Mouse (Mus musculus): ENCODE results near the gene Mrps18b.
"Not testable (repeated sequence)": the region's sequence is repeated elsewhere in the genome, so short reads cannot be mapped to it uniquely, and the experiment has no call there.

Mrps18b gene

DNA sequence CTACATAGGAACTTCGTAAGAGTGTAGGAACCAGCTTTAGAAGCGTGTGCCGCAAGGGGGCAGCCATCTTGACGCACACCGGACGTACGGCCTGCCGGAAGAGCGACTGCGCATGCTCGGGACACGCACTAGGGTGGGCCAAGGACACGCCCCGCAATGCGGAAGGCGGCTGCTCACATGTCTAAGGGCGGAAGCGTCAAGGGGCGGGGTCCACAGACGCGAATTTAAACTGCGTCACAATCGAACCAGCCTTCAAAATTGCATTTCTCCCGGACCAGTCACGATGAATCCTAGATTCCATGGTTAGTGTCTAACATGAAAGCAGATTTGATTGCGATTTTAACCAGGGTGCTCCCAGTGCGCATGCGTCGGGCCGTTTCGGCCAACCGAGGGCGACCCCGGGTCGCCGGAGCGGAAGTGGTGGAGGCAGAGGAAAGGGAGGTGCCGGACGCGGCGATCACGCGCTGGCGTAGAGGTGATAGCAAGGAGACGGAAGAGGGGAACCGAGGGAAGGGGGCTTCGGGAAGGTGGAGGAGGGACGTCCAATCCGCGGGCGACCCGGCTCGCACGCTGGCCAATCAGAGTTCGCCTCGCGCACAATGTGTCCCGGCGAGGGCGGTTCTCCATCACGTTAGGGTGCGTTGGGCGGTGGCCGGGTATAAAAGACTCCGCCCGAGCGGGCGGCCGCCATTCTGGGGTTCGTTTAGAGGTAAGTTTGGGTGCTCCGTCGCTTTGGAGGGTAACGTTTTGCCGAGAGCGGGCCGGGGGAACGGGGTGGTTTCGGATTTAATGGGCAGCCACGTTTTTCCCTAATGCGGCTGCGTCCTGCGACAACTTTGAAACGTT is at the start of gene Mrps18b, which contains the start of gene Ppp1r10:
Gene Mrps18b (minus strand): TSS at position 93 of the 846 bp plus-strand sequence.
Gene Ppp1r10 (plus strand): TSS at position 138 of the 846 bp plus-strand sequence.
- peak; percentile 99 for DNase-seq (ENCODE audit: low spot score)

DNA sequence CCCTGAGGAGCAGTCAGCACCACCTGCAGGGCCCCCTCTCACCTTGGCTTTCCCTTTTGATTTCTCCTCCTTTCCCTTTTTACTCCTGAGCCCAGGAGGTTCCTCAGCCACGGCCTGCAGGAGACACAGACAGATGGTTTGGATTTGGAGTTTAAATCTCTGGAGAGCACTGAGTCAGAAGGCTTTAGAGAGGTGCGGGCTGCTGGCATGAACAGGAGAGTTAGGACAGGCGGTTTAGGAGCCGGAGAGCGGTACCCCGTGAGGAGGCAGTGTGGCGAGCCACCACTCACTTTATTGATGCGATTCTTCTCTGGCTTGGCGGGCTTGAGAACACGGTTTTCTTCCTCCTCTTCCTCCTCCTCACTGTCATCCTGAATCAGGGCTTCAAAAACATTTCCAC is 47.1 kb upstream of the Mrps18b start:
- no peak for DNase-seq (ENCODE audit: low spot score)

DNA sequence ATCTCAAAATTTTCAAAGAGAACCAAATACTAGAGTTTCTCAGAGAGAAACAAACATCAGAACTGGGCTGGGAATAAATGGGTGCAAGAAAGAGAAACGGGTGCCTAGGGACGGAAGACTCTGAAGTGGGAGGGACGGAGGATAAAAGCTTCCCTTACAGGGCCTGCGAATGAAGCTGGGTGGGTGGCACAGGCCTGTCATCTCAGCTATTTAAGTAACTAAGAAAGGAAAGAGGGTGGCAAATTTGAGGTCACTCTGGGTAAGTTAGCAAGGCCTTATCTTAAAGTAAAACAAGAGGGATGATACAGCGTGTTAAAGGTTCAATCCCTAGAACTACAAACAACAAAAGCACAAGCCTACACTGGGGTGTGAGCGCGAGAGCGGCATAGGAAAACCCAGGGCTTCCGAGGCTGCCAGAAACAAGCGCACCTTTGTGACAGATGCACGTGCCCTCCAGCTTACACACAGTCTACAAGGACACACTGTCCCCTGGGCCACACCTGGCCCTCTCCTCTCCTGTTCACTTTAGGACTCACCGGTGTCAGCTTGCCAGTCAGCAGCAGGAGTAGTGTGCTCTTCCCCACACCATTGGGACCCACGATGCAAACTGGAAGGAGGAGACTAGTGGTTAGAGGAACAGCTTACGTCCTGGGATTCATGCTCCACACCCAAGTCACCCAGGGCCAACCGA is 42.5 kb upstream of the Mrps18b start:
- no peak for DNase-seq (ENCODE audit: low spot score)

- DNase-seq (ENCODE audit: low spot score): no peak
Measured at GRCm38 (mm10) chr17:35954665-35955064, 38.5 kb upstream of the Mrps18b start.

DNA sequence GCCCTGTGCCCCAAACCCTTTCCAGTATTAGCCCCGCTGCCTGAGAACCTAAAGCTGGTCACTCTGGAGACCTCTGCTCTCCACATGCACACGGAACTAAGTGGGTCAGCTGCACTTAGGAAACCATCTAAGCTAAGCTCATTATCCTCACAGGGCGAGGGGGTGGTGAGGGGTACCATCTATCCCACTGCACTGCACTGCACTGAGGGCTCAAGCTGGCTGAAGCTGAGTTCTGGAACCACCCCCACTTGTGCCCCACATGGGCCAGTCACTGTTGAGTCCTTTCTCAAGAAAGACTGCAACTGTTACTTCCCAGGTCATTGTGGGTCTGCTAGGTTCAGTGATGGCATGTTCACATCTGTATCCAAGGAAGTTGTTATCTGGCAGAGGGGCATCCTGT is 36.4 kb upstream of the Mrps18b start:
- DNase-seq (ENCODE audit: low spot score): not testable (repeated sequence)

- DNase-seq (ENCODE audit: low spot score): not testable (repeated sequence)
Measured at GRCm38 (mm10) chr17:35950946-35951345, 34.8 kb upstream of the Mrps18b start.

GRCm38 (mm10) chr17:35939941-35940340 is 23.8 kb upstream of the Mrps18b start:
- DNase-seq (ENCODE audit: low spot score): no peak

GRCm38 (mm10) chr17:35939108-35939507 is 22.9 kb upstream of the Mrps18b start:
- DNase-seq (ENCODE audit: low spot score): no peak

DNA sequence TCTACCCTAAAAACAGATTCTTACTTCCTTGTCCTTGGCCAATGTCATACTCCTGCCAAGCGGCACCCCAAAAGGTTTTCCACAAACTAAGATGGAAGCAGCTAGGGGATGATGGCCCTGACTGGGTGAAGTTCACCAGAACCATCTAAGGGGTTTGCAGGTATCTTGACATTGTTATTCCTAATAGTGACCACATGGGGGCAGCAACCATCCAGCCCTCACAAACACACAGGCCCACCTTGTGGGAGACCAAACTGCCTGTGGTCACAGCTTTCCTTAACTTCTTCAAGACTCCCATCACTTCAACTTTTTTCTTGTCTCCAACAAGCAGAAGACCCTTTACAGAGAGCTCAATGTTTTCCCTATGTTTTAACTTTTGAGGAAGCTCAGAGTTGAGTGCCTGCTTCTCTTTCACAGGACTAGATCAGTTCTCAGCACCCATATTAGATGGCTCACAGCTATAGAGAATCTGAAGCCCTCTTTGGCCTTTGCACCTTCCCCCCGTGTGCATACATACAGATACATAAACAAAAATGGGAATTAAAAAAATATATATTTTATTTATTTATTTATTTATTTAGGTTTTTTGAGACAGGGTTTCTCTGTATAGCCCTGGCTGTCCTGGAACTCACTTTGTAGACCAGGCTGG is 21.6 kb upstream of the Mrps18b start:
- DNase-seq (ENCODE audit: low spot score): no peak

- not testable (repeated sequence) for DNase-seq (ENCODE audit: low spot score)
Measured at GRCm38 (mm10) chr17:35935763-35936162, 19.6 kb upstream of the Mrps18b start.

DNA sequence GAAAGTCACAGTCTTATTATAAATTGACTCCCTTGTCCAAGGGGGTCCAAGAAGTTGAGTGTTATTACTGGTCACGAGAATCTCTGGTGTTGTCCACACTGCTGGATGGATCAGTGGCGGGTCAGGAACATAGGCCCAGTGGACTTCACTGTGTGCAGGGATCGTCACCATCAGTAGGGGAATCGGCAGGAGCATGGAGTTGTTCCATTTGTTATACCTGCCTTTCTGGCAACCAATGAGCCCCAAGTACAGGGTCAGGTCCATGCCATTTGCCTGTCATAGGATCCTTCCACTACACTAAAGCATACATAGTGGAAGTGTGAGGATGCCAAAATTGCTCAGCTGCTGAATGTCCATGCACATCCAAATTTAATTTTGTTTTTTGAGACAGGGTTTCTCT is 16.4 kb upstream of the Mrps18b start:
- DNase-seq (ENCODE audit: low spot score): no peak

DNA sequence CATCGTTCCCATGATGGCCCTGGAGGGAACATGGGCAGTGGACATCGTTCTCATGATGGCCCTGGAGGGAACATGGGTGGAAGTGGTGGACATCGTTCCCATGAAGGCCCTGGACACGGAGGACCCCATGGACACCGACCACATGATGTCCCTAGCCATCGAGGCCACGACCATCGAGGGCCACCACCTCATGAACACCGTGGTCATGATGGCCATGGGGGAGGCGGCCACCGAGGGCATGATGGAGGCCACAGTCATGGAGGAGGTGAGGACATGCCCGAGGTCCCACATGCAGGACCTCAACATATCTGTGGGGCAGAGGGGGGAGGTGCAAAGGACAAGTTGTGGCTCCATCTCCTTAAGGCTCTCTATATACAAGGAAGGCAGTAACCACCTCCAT is 14.4 kb upstream of the Mrps18b start:
- no peak for DNase-seq (ENCODE audit: low spot score)

DNA sequence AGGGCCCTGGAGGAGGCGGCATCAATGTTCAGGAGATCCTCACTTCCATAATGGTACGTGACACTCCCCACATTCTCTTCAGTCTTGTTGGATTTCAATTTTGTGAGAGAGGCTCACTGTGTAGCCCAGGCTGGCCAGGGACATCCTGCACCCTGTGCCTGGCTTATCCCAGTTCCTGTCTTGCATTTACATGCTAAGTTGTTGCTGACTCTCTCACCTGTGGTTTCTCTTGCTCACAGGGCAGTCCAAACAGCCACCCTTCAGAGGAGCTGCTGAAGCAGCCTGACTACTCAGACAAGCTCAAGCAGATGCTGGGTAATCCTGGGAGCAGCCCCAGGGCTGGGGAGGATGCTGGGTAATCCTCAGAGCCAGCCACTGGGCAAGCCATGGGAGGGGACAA is 13.3 kb upstream of the Mrps18b start:
- DNase-seq (ENCODE audit: low spot score): no peak

GRCm38 (mm10) chr17:35927471-35927870 is 11.3 kb upstream of the Mrps18b start:
- DNase-seq (ENCODE audit: low spot score): no peak

- DNase-seq (ENCODE audit: low spot score): no peak
Measured at GRCm38 (mm10) chr17:35923281-35923680, 7.1 kb upstream of the Mrps18b start.

- no peak for DNase-seq (ENCODE audit: low spot score)
Measured at GRCm38 (mm10) chr17:35922566-35922965, 6.4 kb upstream of the Mrps18b start.

- DNase-seq (ENCODE audit: low spot score): no peak
Measured at GRCm38 (mm10) chr17:35921710-35922109, 5.5 kb upstream of the Mrps18b start.

GRCm38 (mm10) chr17:35920862-35921562 is 4.8 kb upstream of the Mrps18b start:
- DNase-seq (ENCODE audit: low spot score): peak; percentile 35

DNA sequence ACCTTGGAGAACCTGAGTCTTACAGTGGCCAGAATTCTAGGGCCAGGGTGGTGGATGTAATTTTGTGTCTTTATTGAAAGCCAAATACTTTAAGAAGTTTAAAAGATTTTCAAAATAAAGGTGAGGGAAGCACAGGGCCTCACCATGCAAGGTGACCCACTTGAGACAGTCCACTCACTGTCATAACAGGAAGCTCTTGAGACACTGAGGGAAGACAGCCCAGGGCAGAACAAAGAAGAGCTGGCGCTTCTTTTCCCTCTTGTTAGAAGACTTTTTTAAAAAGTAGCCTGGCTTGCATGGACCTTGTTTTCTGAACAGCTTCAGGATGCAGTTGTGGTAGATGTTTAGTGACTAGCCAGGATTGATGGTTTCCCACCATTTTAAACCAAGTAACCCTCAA is 4.2 kb upstream of the Mrps18b start:
- DNase-seq (ENCODE audit: low spot score): no peak

- DNase-seq (ENCODE audit: low spot score): no peak
Measured at GRCm38 (mm10) chr17:35919864-35920301, 3.7 kb upstream of the Mrps18b start.

DNA sequence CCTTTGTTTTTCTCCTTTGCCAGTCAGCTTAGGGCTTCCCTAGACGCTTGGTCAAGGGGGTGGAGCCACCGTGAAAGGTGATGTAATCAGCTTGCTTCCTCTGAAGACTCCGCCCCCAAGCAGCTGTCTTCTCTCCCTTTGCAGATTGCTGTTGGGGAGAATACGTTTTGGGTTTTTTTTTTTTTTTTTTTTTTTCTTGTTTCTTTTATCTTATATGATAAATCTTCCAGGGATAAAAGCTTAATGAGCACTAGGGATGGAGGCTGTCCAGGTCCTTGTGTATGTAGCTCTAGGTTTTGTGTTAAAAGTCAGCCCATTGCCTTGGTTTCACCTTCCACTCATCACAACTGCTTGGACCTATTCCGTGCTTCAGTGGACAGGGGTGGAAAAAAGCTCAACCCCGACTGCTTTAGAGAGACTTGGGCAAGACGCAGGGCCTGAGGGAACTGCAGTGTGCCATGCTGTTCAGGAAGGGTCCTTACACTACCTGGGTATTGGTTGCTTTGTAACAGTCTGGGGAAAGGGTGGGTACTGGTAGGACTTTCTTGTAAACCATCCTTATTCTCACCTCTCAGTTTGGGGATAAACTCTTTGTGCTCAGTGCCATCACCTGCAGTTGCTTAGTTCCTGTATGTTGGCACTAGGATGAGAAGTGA is 3.0 kb upstream of the Mrps18b start:
- DNase-seq (ENCODE audit: low spot score): peak; percentile 97
